Mouse (Mus musculus): ENCODE measurements around the gene Hsp90ab1.
A peak's percentile ranks its signal among the peaks of the same experiment; 100 is the strongest.

Gene Hsp90ab1

GRCm38 (mm10) chr17:45544873-45545277, 28.2 kb downstream of the Hsp90ab1 start:
- DNase-seq (ENCODE audit: inconsistent age in 2 of 2, low spot score in 1 of 2): no peak

- DNase-seq (ENCODE audit: inconsistent age in 2 of 2, low spot score in 1 of 2): no peak
Measured at GRCm38 (mm10) chr17:45544001-45544872, 28.8 kb downstream of the Hsp90ab1 start.

- no peak for DNase-seq (ENCODE audit: inconsistent age in 2 of 2, low spot score in 1 of 2)
Measured at GRCm38 (mm10) chr17:45543115-45543514, 30.0 kb downstream of the Hsp90ab1 start.

GRCm38 (mm10) chr17:45542705-45543104, 30.4 kb downstream of the Hsp90ab1 start:
- DNase-seq (ENCODE audit: inconsistent age in 2 of 2, low spot score in 1 of 2): no peak

GRCm38 (mm10) chr17:45542129-45542528, 30.9 kb downstream of the Hsp90ab1 start:
- no peak for DNase-seq (ENCODE audit: inconsistent age in 2 of 2, low spot score in 1 of 2)

GRCm38 (mm10) chr17:45539664-45540063, 33.4 kb downstream of the Hsp90ab1 start:
- DNase-seq (ENCODE audit: inconsistent age in 2 of 2, low spot score in 1 of 2): no peak

GRCm38 (mm10) chr17:45538394-45538793, 34.7 kb downstream of the Hsp90ab1 start:
- no peak for DNase-seq (ENCODE audit: inconsistent age in 2 of 2, low spot score in 1 of 2)

GRCm38 (mm10) chr17:45536264-45536663, 36.8 kb downstream of the Hsp90ab1 start:
- DNase-seq (ENCODE audit: inconsistent age in 2 of 2, low spot score in 1 of 2): peak in 1 of 2 experiments; percentile 58

- DNase-seq (ENCODE audit: inconsistent age in 2 of 2, low spot score in 1 of 2): no peak
Measured at GRCm38 (mm10) chr17:45532896-45533295, 40.2 kb downstream of the Hsp90ab1 start.

- no peak for DNase-seq (ENCODE audit: inconsistent age in 2 of 2, low spot score in 1 of 2)
Measured at GRCm38 (mm10) chr17:45530346-45530782, 42.7 kb downstream of the Hsp90ab1 start.

GRCm38 (mm10) chr17:45526571-45526970, 46.5 kb downstream of the Hsp90ab1 start:
- peak in 1 of 2 experiments; percentile 15 for DNase-seq (ENCODE audit: inconsistent age in 2 of 2, low spot score in 1 of 2)

- no peak for DNase-seq (ENCODE audit: inconsistent age in 2 of 2, low spot score in 1 of 2)
Measured at GRCm38 (mm10) chr17:45524961-45525360, 48.1 kb downstream of the Hsp90ab1 start.

- DNase-seq (ENCODE audit: inconsistent age in 2 of 2, low spot score in 1 of 2): no peak
Measured at GRCm38 (mm10) chr17:45523263-45523662, 49.8 kb downstream of the Hsp90ab1 start, which contains the start of gene Tcte1. Gene Tcte1 (plus strand): TSS chr17:45523434.

GRCm38 (mm10) chr17:45520136-45520535, 52.9 kb downstream of the Hsp90ab1 start:
- no peak for DNase-seq (ENCODE audit: inconsistent age in 2 of 2, low spot score in 1 of 2)

- no peak for DNase-seq (ENCODE audit: inconsistent age in 2 of 2, low spot score in 1 of 2)
Measured at GRCm38 (mm10) chr17:45518766-45519475, 54.1 kb downstream of the Hsp90ab1 start.

All from adrenal gland, adult (tissue).